Mouse (Mus musculus): ENCODE measurements around the gene Dnase1l2. TPM values are rescaled to one million over a fixed set of nuclear protein-coding genes. Genes with fewer than 3 reads are reported as not detected.
"Not testable (repeated sequence)": the region's sequence is repeated elsewhere in the genome, so short reads cannot be mapped to it uniquely, and the experiment has no call there.

The Dnase1l2 gene
- polyA plus RNA-seq, 2 experiments, result 3.5 to 18.0 TPM

- Histone ChIP-seq H3K27ac (replicated peaks; ENCODE audit: low read depth, low read length) (no peak overlapping the region), H3K4me1 (ENCODE audit: control insufficient read depth, insufficient read depth, low read length) (no peaks in the 10 kb centered on the region), H3K27me3 (ENCODE audit: control insufficient read depth, insufficient read depth, low read length) (no peaks in the 10 kb centered on the region), H3K9ac (ENCODE audit: low read depth, low read length, severe bottlenecking) (no peak overlapping the region), H3K36me3 (ENCODE audit: control insufficient read depth, insufficient read depth, low read length) (no peaks in the 10 kb centered on the region), H3K4me3 (replicated peaks; ENCODE audit: low read length) (no peak overlapping the region), H3K4me2 (replicated peaks; ENCODE audit: low read depth, low read length, severe bottlenecking) (no peak overlapping the region), H3K9me3 (ENCODE audit: control insufficient read depth, low read length) (no peaks in the 10 kb centered on the region)
- no peak for TF ChIP-seq POLR2A (IDR thresholded peaks at IDR 0.05; ENCODE audit: borderline replicate concordance, extremely low read depth, insufficient read depth, insufficient read length)
- WGBS, result 59% methylated on average over 2 of the region's 2 CpGs
- ATAC-seq (ENCODE audit: low FRiP score, low read depth) (no peak), DNase-seq (ENCODE audit: low spot score) (no peak)
Observed at GRCm38 (mm10) chr17:24461580-24461979, 18.7 kb upstream of the Dnase1l2 start.

GRCm38 (mm10) chr17:24455523-24456206 is 12.8 kb upstream of the Dnase1l2 start:
- not testable (repeated sequence) for H3K27ac ChIP-seq (replicated peaks; ENCODE audit: low read depth, low read length); H3K9ac ChIP-seq (ENCODE audit: low read depth, low read length, severe bottlenecking); DNase-seq (ENCODE audit: low spot score); H3K36me3 ChIP-seq (ENCODE audit: control insufficient read depth, insufficient read depth, low read length); H3K27me3 ChIP-seq (ENCODE audit: control insufficient read depth, insufficient read depth, low read length); H3K9me3 ChIP-seq (ENCODE audit: control insufficient read depth, low read length)
- Histone ChIP-seq H3K4me1 (ENCODE audit: control insufficient read depth, insufficient read depth, low read length) (peaks cover 12% of the 10 kb centered on the region), H3K4me3 (replicated peaks; ENCODE audit: low read length) (peak overlapping the region; percentile 87), H3K4me2 (replicated peaks; ENCODE audit: low read depth, low read length, severe bottlenecking) (peak overlapping the region; percentile 31)
- peak; percentile 9; the same call in 1 of the 2 replicates for ATAC-seq (ENCODE audit: low FRiP score, low read depth)
- 52% methylated on average over 10 of the region's 10 CpGs for WGBS

GRCm38 (mm10) chr17:24454756-24455522 is 12.0 kb upstream of the Dnase1l2 start:
- peak overlapping the region; percentile 68 for H3K4me2 ChIP-seq (replicated peaks; ENCODE audit: low read depth, low read length, severe bottlenecking)
- peak overlapping the region; percentile 95 for H3K27ac ChIP-seq (replicated peaks; ENCODE audit: low read depth, low read length)
- H3K9ac ChIP-seq (ENCODE audit: low read depth, low read length, severe bottlenecking), result peak overlapping the region; percentile 89
- peaks cover 12% of the 10 kb centered on the region for H3K4me1 ChIP-seq (ENCODE audit: control insufficient read depth, insufficient read depth, low read length)
- no peaks in the 10 kb centered on the region for H3K27me3 ChIP-seq (ENCODE audit: control insufficient read depth, insufficient read depth, low read length)
- DNase-seq (ENCODE audit: low spot score), result peak; percentile 99
- no peaks in the 10 kb centered on the region for H3K9me3 ChIP-seq (ENCODE audit: control insufficient read depth, low read length)
- H3K4me3 ChIP-seq (replicated peaks; ENCODE audit: low read length), result peak overlapping the region; percentile 87
- peaks cover 16% of the 10 kb centered on the region for H3K36me3 ChIP-seq (ENCODE audit: control insufficient read depth, insufficient read depth, low read length)
- under 1% methylated on average over 58 of the region's 67 CpGs for WGBS
- peak; percentile 65; the same call in 1 of the 2 replicates for TF ChIP-seq POLR2A (IDR thresholded peaks at IDR 0.05; ENCODE audit: borderline replicate concordance, extremely low read depth, insufficient read depth, insufficient read length)
- ATAC-seq (ENCODE audit: low FRiP score, low read depth), result peak; percentile 95

GRCm38 (mm10) chr17:24454218-24454755 is 11.4 kb upstream of the Dnase1l2 start:
- peaks cover 12% of the 10 kb centered on the region for H3K4me1 ChIP-seq (ENCODE audit: control insufficient read depth, insufficient read depth, low read length)

GRCm38 (mm10) chr17:24453372-24453771 is 10.5 kb upstream of the Dnase1l2 start:
- 73% methylated on average over 2 of the region's 2 CpGs for WGBS
- no peak overlapping the region for H3K4me3 ChIP-seq (replicated peaks; ENCODE audit: low read length)
- DNase-seq (ENCODE audit: low spot score), result no peak

More at GRCm38 (mm10) chr17:24454218-24454755, 11.4 kb upstream of the Dnase1l2 start:
- H3K27me3 ChIP-seq (ENCODE audit: control insufficient read depth, insufficient read depth, low read length), result no peaks in the 10 kb centered on the region
- DNase-seq (ENCODE audit: low spot score) (peak; percentile 24), ATAC-seq (ENCODE audit: low FRiP score, low read depth) (no peak)
- peak overlapping the region; percentile 89 for H3K9ac ChIP-seq (ENCODE audit: low read depth, low read length, severe bottlenecking)
- peak overlapping the region; percentile 68 for H3K4me2 ChIP-seq (replicated peaks; ENCODE audit: low read depth, low read length, severe bottlenecking)
- peak overlapping the region; percentile 95 for H3K27ac ChIP-seq (replicated peaks; ENCODE audit: low read depth, low read length)
- no peaks in the 10 kb centered on the region for H3K9me3 ChIP-seq (ENCODE audit: control insufficient read depth, low read length)
- 4% methylated on average over 14 of the region's 14 CpGs for WGBS
- no peak for TF ChIP-seq POLR2A (IDR thresholded peaks at IDR 0.05; ENCODE audit: borderline replicate concordance, extremely low read depth, insufficient read depth, insufficient read length)
- peaks cover 23% of the 10 kb centered on the region for H3K36me3 ChIP-seq (ENCODE audit: control insufficient read depth, insufficient read depth, low read length)
- peak overlapping the region; percentile 87 for H3K4me3 ChIP-seq (replicated peaks; ENCODE audit: low read length)

More at GRCm38 (mm10) chr17:24453372-24453771, 10.5 kb upstream of the Dnase1l2 start:
- Histone ChIP-seq H3K27me3 (ENCODE audit: control insufficient read depth, insufficient read depth, low read length) (no peaks in the 10 kb centered on the region), H3K4me2 (replicated peaks; ENCODE audit: low read depth, low read length, severe bottlenecking) (no peak overlapping the region), H3K4me1 (ENCODE audit: control insufficient read depth, insufficient read depth, low read length) (peaks cover 12% of the 10 kb centered on the region), H3K27ac (replicated peaks; ENCODE audit: low read depth, low read length) (no peak overlapping the region), H3K9me3 (ENCODE audit: control insufficient read depth, low read length) (no peaks in the 10 kb centered on the region), H3K36me3 (ENCODE audit: control insufficient read depth, insufficient read depth, low read length) (peaks cover 32% of the 10 kb centered on the region), H3K9ac (ENCODE audit: low read depth, low read length, severe bottlenecking) (no peak overlapping the region)
- no peak for ATAC-seq (ENCODE audit: low FRiP score, low read depth)
- no peak for TF ChIP-seq POLR2A (IDR thresholded peaks at IDR 0.05; ENCODE audit: borderline replicate concordance, extremely low read depth, insufficient read depth, insufficient read length)

Data from limb, embryonic 14.5 days (tissue).